Mouse (Mus musculus): ENCODE results near the gene Ccdc154.

- TF ChIP-seq SIN3A (IDR thresholded peaks at IDR 0.05; ENCODE audit: low read length) = no peak
- TF ChIP-seq E2F4 (IDR thresholded peaks at IDR 0.05; ENCODE audit: borderline replicate concordance, low read depth, low read length) = no peak
- TF ChIP-seq POLR2A (IDR thresholded peaks at IDR 0.05; ENCODE audit: control insufficient read depth in 1 of 2, insufficient read depth in 1 of 2, low read depth in 1 of 2, low read length in 2 of 2, poor library complexity in 1 of 2) = no peak
- no peak for TF ChIP-seq CTCF (IDR thresholded peaks at IDR 0.05 in 2 of 3, conservative IDR thresholded peaks at IDR 0.05 in 1 of 3; ENCODE audit: control insufficient read depth in 1 of 3, insufficient read depth in 1 of 3, low read depth in 2 of 3, low read length in 3 of 3, poor library complexity in 1 of 3, severe bottlenecking in 1 of 3)
- TF ChIP-seq ZNF384 (IDR thresholded peaks at IDR 0.05; ENCODE audit: low read depth, low read length) = no peak
- no peak for TF ChIP-seq MAFK (IDR thresholded peaks at IDR 0.05; ENCODE audit: borderline replicate concordance, low read depth, low read length)
- TF ChIP-seq ZKSCAN1 (IDR thresholded peaks at IDR 0.05; ENCODE audit: low read depth, low read length) = no peak
- no peak for TF ChIP-seq NELFE (IDR thresholded peaks at IDR 0.05; ENCODE audit: low read depth, low read length)
- no peak for TF ChIP-seq USF1 (IDR thresholded peaks at IDR 0.05; ENCODE audit: low read depth, low read length)
- no peak for TF ChIP-seq EP300 (IDR thresholded peaks at IDR 0.05; ENCODE audit: low read depth in 1 of 2, low read length in 2 of 2)
These were observed 3.9 kb downstream of the Ccdc154 start for GRCm38 (mm10) chr17:25165970-25166671.
